In genomic region chr14:47567962-47568652, GRCm38 (mm10) we compare ENCODE assay signal across 8 mouse cellular contexts. TPM values are rescaled to one million over a fixed set of nuclear protein-coding genes. Genes with fewer than 3 reads are reported as not detected.
A peak's percentile ranks its signal among the peaks of the same experiment; 100 is the strongest.
DNase-seq lines count a peak whose midpoint lies in the region; ATAC-seq lines count a peak whose summit lies in the region.

No protein-coding gene starts in this region.

- ATAC-seq in megakaryocyte progenitor cell, adult 5-6 weeks (replicated peaks; ENCODE audit: poor library complexity): peak; percentile 98

- DNase-seq in adipocyte (ENCODE audit: low spot score): peak; percentile 96
- DNase-seq in embryo, embryonic 10 days (ENCODE audit: low spot score): peak; percentile 94
- peak; percentile 96 for DNase-seq in gastrocnemius, postnatal 10 days
- DNase-seq in induced T-regulatory cell, adult 2 months (ENCODE audit: low read depth): peak; percentile 89
- DNase-seq in left cerebral cortex, adult 9 months (ENCODE audit: low spot score in 2 of 2): peak; percentile 89 to 96
- DNase-seq in right cerebral cortex, postnatal 14 days: peak; percentile 96
- peak; percentile 95 to 97 for DNase-seq in urinary bladder, postnatal 36 days (ENCODE audit: low spot score in 2 of 2)

RNA-seq across cellular contexts. Expression of gene Atg14, which starts 2.3 kb away (rescaled TPM):
- total RNA-seq in gastrocnemius, postnatal 10 days (2021): 1 to 10 TPM; 6.0 to 7.6 TPM
- 6.1 and 7.5 TPM in 2 replicates for total RNA-seq in megakaryocyte progenitor cell, adult 5-6 weeks (2015)
- total RNA-seq in megakaryocyte progenitor cell, adult 5-6 weeks (2017): 7.1 and 10.9 TPM in 2 replicates

Comparison
In these comparisons a context has a peak if more than half of its experiments do, and no peak if none do; other contexts are left out.
1. Peak in every context shown above with its lines: DNase-seq and ATAC-seq.